Mouse (Mus musculus): ENCODE measurements around the gene Proser2. TPM values are rescaled to one million over a fixed set of nuclear protein-coding genes. Genes with fewer than 3 reads are reported as not detected.
"Not testable (repeated sequence)": the region's sequence is repeated elsewhere in the genome, so short reads cannot be mapped to it uniquely, and the experiment has no call there.

Proser2 gene
- polyA plus RNA-seq, 1 experiment from 2014 or later = 29.0 TPM

- Histone ChIP-seq H3K9me3 (replicated peaks; ENCODE audit: control insufficient read depth, low read length) (no peaks in the 10 kb centered on the region), H3K4me3 (replicated peaks; ENCODE audit: low read length) (no peak overlapping the region), H3K27ac (ENCODE audit: low read length) (no peak overlapping the region), H3K4me2 (ENCODE audit: low read depth, low read length) (no peak overlapping the region), H3K4me1 (ENCODE audit: control insufficient read depth, insufficient read depth, low read length) (no peaks in the 10 kb centered on the region), H3K36me3 (ENCODE audit: control insufficient read depth, insufficient read depth, low read length) (no peaks in the 10 kb centered on the region), H3K27me3 (ENCODE audit: control insufficient read depth, insufficient read depth, low read length) (no peaks in the 10 kb centered on the region), H3K9ac (ENCODE audit: low read length) (no peak overlapping the region)
- 63% methylated on average over 4 of the region's 4 CpGs for WGBS
- peak; percentile 68; the same call in 1 of the 2 replicates for ATAC-seq (ENCODE audit: insufficient read depth, low FRiP score)
These were observed 17.4 kb downstream of the Proser2 start for GRCm38 (mm10) chr2:6112619-6113018.

- WGBS = 89% methylated on average over 2 of the region's 2 CpGs
- peaks cover 4% of the 10 kb centered on the region for H3K4me1 ChIP-seq (ENCODE audit: control insufficient read depth, insufficient read depth, low read length)
- ATAC-seq (ENCODE audit: insufficient read depth, low FRiP score) = no peak
These were observed 24.6 kb downstream of the Proser2 start for GRCm38 (mm10) chr2:6105437-6105836.

GRCm38 (mm10) chr2:6100755-6101154 lies 29.3 kb downstream of the Proser2 start:
- Histone ChIP-seq H3K4me1 (ENCODE audit: control insufficient read depth, insufficient read depth, low read length) (peaks cover 15% of the 10 kb centered on the region), H3K4me3 (replicated peaks; ENCODE audit: low read length) (peak overlapping the region; percentile 49), H3K9me3 (replicated peaks; ENCODE audit: control insufficient read depth, low read length) (no peaks in the 10 kb centered on the region), H3K36me3 (ENCODE audit: control insufficient read depth, insufficient read depth, low read length) (no peaks in the 10 kb centered on the region), H3K27ac (ENCODE audit: low read length) (no peak overlapping the region), H3K4me2 (ENCODE audit: low read depth, low read length) (peak overlapping the region; percentile 80), H3K27me3 (ENCODE audit: control insufficient read depth, insufficient read depth, low read length) (no peaks in the 10 kb centered on the region), H3K9ac (ENCODE audit: low read length) (peak overlapping the region; percentile 69)
- ATAC-seq (ENCODE audit: insufficient read depth, low FRiP score) = no peak
- WGBS = 44% methylated on average over 20 of the region's 20 CpGs

More at GRCm38 (mm10) chr2:6105437-6105836, 24.6 kb downstream of the Proser2 start:
- H3K4me2 ChIP-seq (ENCODE audit: low read depth, low read length) = no peak overlapping the region
- no peaks in the 10 kb centered on the region for H3K36me3 ChIP-seq (ENCODE audit: control insufficient read depth, insufficient read depth, low read length)
- no peaks in the 10 kb centered on the region for H3K9me3 ChIP-seq (replicated peaks; ENCODE audit: control insufficient read depth, low read length)
- H3K9ac ChIP-seq (ENCODE audit: low read length) = no peak overlapping the region
- no peak overlapping the region for H3K4me3 ChIP-seq (replicated peaks; ENCODE audit: low read length)
- no peaks in the 10 kb centered on the region for H3K27me3 ChIP-seq (ENCODE audit: control insufficient read depth, insufficient read depth, low read length)
- H3K27ac ChIP-seq (ENCODE audit: low read length) = no peak overlapping the region

GRCm38 (mm10) chr2:6100027-6100749 lies 29.8 kb downstream of the Proser2 start:
- Histone ChIP-seq H3K4me2 (ENCODE audit: low read depth, low read length) (peak overlapping the region; percentile 80), H3K9me3 (replicated peaks; ENCODE audit: control insufficient read depth, low read length) (no peaks in the 10 kb centered on the region), H3K27me3 (ENCODE audit: control insufficient read depth, insufficient read depth, low read length) (no peaks in the 10 kb centered on the region), H3K4me3 (replicated peaks; ENCODE audit: low read length) (peak overlapping the region; percentile 49), H3K9ac (ENCODE audit: low read length) (peak overlapping the region; percentile 69), H3K27ac (ENCODE audit: low read length) (peak overlapping the region; percentile 33; the same call in 1 of the 2 replicates), H3K36me3 (ENCODE audit: control insufficient read depth, insufficient read depth, low read length) (no peaks in the 10 kb centered on the region), H3K4me1 (ENCODE audit: control insufficient read depth, insufficient read depth, low read length) (peaks cover 15% of the 10 kb centered on the region)
- peak; percentile 35; the same call in 1 of the 2 replicates for ATAC-seq (ENCODE audit: insufficient read depth, low FRiP score)
- WGBS = 15% methylated on average over 51 of the region's 51 CpGs

- 71% methylated on average over 9 of the region's 9 CpGs for WGBS
- Histone ChIP-seq H3K27ac (ENCODE audit: low read length) (peak overlapping the region; percentile 58), H3K36me3 (ENCODE audit: control insufficient read depth, insufficient read depth, low read length) (no peaks in the 10 kb centered on the region), H3K4me2 (ENCODE audit: low read depth, low read length) (no peak overlapping the region), H3K27me3 (ENCODE audit: control insufficient read depth, insufficient read depth, low read length) (no peaks in the 10 kb centered on the region), H3K4me3 (replicated peaks; ENCODE audit: low read length) (no peak overlapping the region), H3K4me1 (ENCODE audit: control insufficient read depth, insufficient read depth, low read length) (peaks cover 15% of the 10 kb centered on the region), H3K9ac (ENCODE audit: low read length) (no peak overlapping the region), H3K9me3 (replicated peaks; ENCODE audit: control insufficient read depth, low read length) (no peaks in the 10 kb centered on the region)
- no peak for ATAC-seq (ENCODE audit: insufficient read depth, low FRiP score)
These were observed 30.6 kb downstream of the Proser2 start for GRCm38 (mm10) chr2:6099443-6099842.

GRCm38 (mm10) chr2:6098924-6099323 lies 31.1 kb downstream of the Proser2 start:
- no peak overlapping the region for H3K4me2 ChIP-seq (ENCODE audit: low read depth, low read length)
- peak overlapping the region; percentile 58 for H3K27ac ChIP-seq (ENCODE audit: low read length)
- 20% methylated on average over 6 of the region's 6 CpGs for WGBS

GRCm38 (mm10) chr2:6097113-6097716 lies 32.8 kb downstream of the Proser2 start:
- no peaks in the 10 kb centered on the region for H3K36me3 ChIP-seq (ENCODE audit: control insufficient read depth, insufficient read depth, low read length)
- no peaks in the 10 kb centered on the region for H3K9me3 ChIP-seq (replicated peaks; ENCODE audit: control insufficient read depth, low read length)
- H3K27ac ChIP-seq (ENCODE audit: low read length) = peak overlapping the region; percentile 85
- no peak overlapping the region for H3K9ac ChIP-seq (ENCODE audit: low read length)
- H3K4me2 ChIP-seq (ENCODE audit: low read depth, low read length) = 0 out of 2 replicates have a peak overlapping the region, but pooled peaks have one; percentile 19
- 54% methylated on average over 7 of the region's 7 CpGs for WGBS
- ATAC-seq (ENCODE audit: insufficient read depth, low FRiP score) = peak; percentile 63
- H3K4me1 ChIP-seq (ENCODE audit: control insufficient read depth, insufficient read depth, low read length) = peaks cover 15% of the 10 kb centered on the region
- H3K4me3 ChIP-seq (replicated peaks; ENCODE audit: low read length) = no peak overlapping the region
- no peaks in the 10 kb centered on the region for H3K27me3 ChIP-seq (ENCODE audit: control insufficient read depth, insufficient read depth, low read length)

More at GRCm38 (mm10) chr2:6098924-6099323, 31.1 kb downstream of the Proser2 start:
- peak; percentile 86 for ATAC-seq (ENCODE audit: insufficient read depth, low FRiP score)
- Histone ChIP-seq H3K9me3 (replicated peaks; ENCODE audit: control insufficient read depth, low read length) (no peaks in the 10 kb centered on the region), H3K9ac (ENCODE audit: low read length) (no peak overlapping the region), H3K4me1 (ENCODE audit: control insufficient read depth, insufficient read depth, low read length) (peaks cover 15% of the 10 kb centered on the region), H3K4me3 (replicated peaks; ENCODE audit: low read length) (no peak overlapping the region), H3K36me3 (ENCODE audit: control insufficient read depth, insufficient read depth, low read length) (no peaks in the 10 kb centered on the region), H3K27me3 (ENCODE audit: control insufficient read depth, insufficient read depth, low read length) (no peaks in the 10 kb centered on the region)

GRCm38 (mm10) chr2:6089941-6090340 lies 40.1 kb downstream of the Proser2 start:
- H3K9me3 ChIP-seq (replicated peaks; ENCODE audit: control insufficient read depth, low read length); H3K9ac ChIP-seq (ENCODE audit: low read length); H3K4me3 ChIP-seq (replicated peaks; ENCODE audit: low read length); H3K4me1 ChIP-seq (ENCODE audit: control insufficient read depth, insufficient read depth, low read length); H3K27ac ChIP-seq (ENCODE audit: low read length); H3K36me3 ChIP-seq (ENCODE audit: control insufficient read depth, insufficient read depth, low read length); ATAC-seq (ENCODE audit: insufficient read depth, low FRiP score); H3K4me2 ChIP-seq (ENCODE audit: low read depth, low read length); H3K27me3 ChIP-seq (ENCODE audit: control insufficient read depth, insufficient read depth, low read length): not testable (repeated sequence)
- 78% methylated on average over 16 of the region's 16 CpGs for WGBS

GRCm38 (mm10) chr2:6087151-6087550 lies 42.9 kb downstream of the Proser2 start:
- Histone ChIP-seq H3K36me3 (ENCODE audit: control insufficient read depth, insufficient read depth, low read length) (no peaks in the 10 kb centered on the region), H3K9me3 (replicated peaks; ENCODE audit: control insufficient read depth, low read length) (no peaks in the 10 kb centered on the region), H3K4me3 (replicated peaks; ENCODE audit: low read length) (no peak overlapping the region), H3K27me3 (ENCODE audit: control insufficient read depth, insufficient read depth, low read length) (no peaks in the 10 kb centered on the region), H3K4me1 (ENCODE audit: control insufficient read depth, insufficient read depth, low read length) (peaks cover 8% of the 10 kb centered on the region; the same call in 1 of the 2 replicates), H3K9ac (ENCODE audit: low read length) (no peak overlapping the region), H3K4me2 (ENCODE audit: low read depth, low read length) (no peak overlapping the region), H3K27ac (ENCODE audit: low read length) (no peak overlapping the region)
- WGBS = 95% methylated on average over 5 of the region's 5 CpGs
- 0 out of 2 replicates have a peak, but pooled peaks have one; percentile 5 for ATAC-seq (ENCODE audit: insufficient read depth, low FRiP score)
